ENCODE assay signal across 8 mouse cellular contexts in genomic region chr7:112825339-112825781, GRCm38 (mm10).
DNase-seq lines count a peak whose midpoint lies in the region; ATAC-seq and TF ChIP-seq lines count a peak whose summit lies in the region.

No protein-coding gene starts in this region.

- H3K9ac ChIP-seq in heart, postnatal 0 days (replicated peaks; ENCODE audit: low read depth, low read length) = no peak overlapping the region
- peak overlapping the region; percentile 9; the same call in 1 of the 2 replicates for H3K9ac ChIP-seq in midbrain, embryonic 11.5 days (ENCODE audit: low read length)

- no peak for TF ChIP-seq CTCF in heart, postnatal 0 days (IDR thresholded peaks at IDR 0.05; ENCODE audit: low read depth)

- no peaks in the 10 kb centered on the region for H3K27me3 ChIP-seq in heart, postnatal 0 days (ENCODE audit: control insufficient read depth, insufficient read depth, low read length)
- 0 out of 2 replicates have a peak, but pooled peaks cover 3% of the 10 kb centered on the region for H3K27me3 ChIP-seq in midbrain, embryonic 11.5 days (ENCODE audit: control insufficient read depth, insufficient read depth, low read length)

- H3K4me1 ChIP-seq in heart, postnatal 0 days (ENCODE audit: control insufficient read depth, insufficient read depth) = peaks cover 50% of the 10 kb centered on the region
- peaks cover 62% of the 10 kb centered on the region for H3K4me1 ChIP-seq in midbrain, embryonic 11.5 days (ENCODE audit: control insufficient read depth, insufficient read depth, low read length)

- H3K9me3 ChIP-seq in heart, postnatal 0 days (replicated peaks; ENCODE audit: control insufficient read depth, low read length) = no peaks in the 10 kb centered on the region
- H3K9me3 ChIP-seq in midbrain, embryonic 11.5 days (ENCODE audit: control insufficient read depth, low read length) = no peaks in the 10 kb centered on the region

- H3K27ac ChIP-seq in heart, postnatal 0 days (ENCODE audit: low read depth) = peak overlapping the region; percentile 92
- peak overlapping the region; percentile 85 for H3K27ac ChIP-seq in midbrain, embryonic 11.5 days (ENCODE audit: low read depth, low read length)

- ATAC-seq in heart, postnatal 0 days (ENCODE audit: insufficient read depth, low read depth) = no peak
- peak; percentile 52 for ATAC-seq in midbrain, embryonic 11.5 days (ENCODE audit: low FRiP score)
- ATAC-seq in erythroid progenitor cell, adult 5-6 weeks (replicated peaks; ENCODE audit: low FRiP score, poor library complexity, severe bottlenecking) = no peak

- peak; percentile 19 for DNase-seq in gastrocnemius, postnatal 14 days
- DNase-seq in gastrocnemius, adult 18-20 months (ENCODE audit: low spot score) = no peak
- peak; percentile 56 for DNase-seq in embryo, embryonic 10 days (ENCODE audit: low spot score)
- DNase-seq in heart, postnatal 0 days (ENCODE audit: low spot score) = no peak
- DNase-seq in midbrain, embryonic 11.5 days (ENCODE audit: low spot score, missing footprints) = peak; percentile 96
- no peak for DNase-seq in testis, postnatal 10 days (ENCODE audit: low spot score)
- no peak for DNase-seq in ovary, postnatal 14 days (ENCODE audit: low spot score)

- intact Hi-C loops in gastrocnemius, postnatal 14 days (cut with DNase I; ENCODE audit: low total_unique reads) = no loop called here

- no peaks in the 10 kb centered on the region for H3K36me3 ChIP-seq in heart, postnatal 0 days (replicated peaks; ENCODE audit: control insufficient read depth, insufficient read depth, low read length)
- no peaks in the 10 kb centered on the region for H3K36me3 ChIP-seq in midbrain, embryonic 11.5 days (ENCODE audit: control insufficient read depth, insufficient read depth, low read length)

- peak overlapping the region; percentile 32 for H3K4me2 ChIP-seq in heart, postnatal 0 days (ENCODE audit: low read depth, low read length)
- peak overlapping the region; percentile 33 for H3K4me2 ChIP-seq in midbrain, embryonic 11.5 days

- H3K4me3 ChIP-seq in heart, postnatal 0 days (ENCODE audit: low read depth, low read length) = no peak overlapping the region
- H3K4me3 ChIP-seq in midbrain, embryonic 11.5 days (ENCODE audit: low read depth, low read length) = no peak overlapping the region

- 17% methylated on average over 11 of the region's 11 CpGs for WGBS in heart, postnatal 0 days
- WGBS in midbrain, embryonic 11.5 days = 5% methylated on average over 11 of the region's 11 CpGs

- no peak for TF ChIP-seq EP300 in heart, postnatal 0 days (IDR thresholded peaks at IDR 0.05; ENCODE audit: low read depth)

Comparison
In these comparisons a context has a peak if more than half of its experiments do, and no peak if none do; other contexts are left out.
1. DNase-seq: peak in gastrocnemius, postnatal 14 days (single experiment), embryo, embryonic 10 days (single experiment) and midbrain, embryonic 11.5 days (single experiment); none in gastrocnemius, adult 18-20 months (single experiment), heart, postnatal 0 days (single experiment), testis, postnatal 10 days (single experiment) and ovary, postnatal 14 days (single experiment).